Mouse (Mus musculus) kidney, adult 8-10 months (tissue): ENCODE results near the gene Bcor.

Experiments used
- DNase-seq, 2 experiments: peaks; one replicate each; pipeline ENCODE4 v3.0.0; 2022

The Bcor gene

GRCm38 (mm10) chrX:12151269-12151995 lies 8.7 kb downstream of the Bcor start:
- DNase-seq: no peak

DNA sequence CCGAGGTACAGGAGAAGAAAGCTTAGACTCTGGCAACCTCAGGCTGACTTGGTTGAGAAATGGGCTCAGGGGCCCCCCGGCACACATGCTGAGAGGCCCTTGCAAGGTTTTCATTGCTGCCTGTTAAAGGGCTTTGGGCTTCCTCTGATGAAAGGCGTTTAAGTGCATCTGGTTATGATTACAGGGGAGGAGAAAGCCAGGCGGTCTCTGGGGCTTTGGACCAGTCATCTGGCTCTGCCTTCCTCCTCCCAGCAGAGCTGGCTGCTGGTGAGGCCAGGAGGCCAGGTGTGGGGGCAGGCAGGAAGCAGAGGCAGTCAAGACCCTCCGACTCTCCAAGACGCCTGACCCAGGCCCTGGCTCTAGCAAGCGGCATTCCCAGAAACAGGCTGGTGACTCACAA lies 9.7 kb downstream of the Bcor start:
- no peak for DNase-seq

DNA sequence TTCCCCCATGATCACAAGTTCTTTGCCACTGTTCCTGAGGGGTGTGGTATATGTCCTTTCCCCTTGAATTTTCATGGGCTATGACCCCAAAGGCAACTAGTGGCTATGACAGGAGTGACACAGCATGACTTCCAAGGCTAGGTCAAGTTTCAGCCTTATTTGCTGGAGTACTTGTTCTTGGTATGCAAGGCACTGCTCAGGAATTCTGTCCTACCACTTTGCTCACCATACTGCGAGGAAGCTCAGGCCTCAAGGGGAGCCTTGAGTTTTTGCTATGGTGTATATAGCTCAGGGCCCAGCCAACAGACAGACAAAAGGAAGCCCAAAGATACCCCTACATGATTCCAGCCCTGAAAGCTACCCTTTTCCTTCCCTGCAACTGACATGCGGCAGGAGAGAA lies 13.9 kb downstream of the Bcor start:
- no peak for DNase-seq

GRCm38 (mm10) chrX:12142832-12143231 lies 17.3 kb downstream of the Bcor start:
- DNase-seq: no peak

DNA sequence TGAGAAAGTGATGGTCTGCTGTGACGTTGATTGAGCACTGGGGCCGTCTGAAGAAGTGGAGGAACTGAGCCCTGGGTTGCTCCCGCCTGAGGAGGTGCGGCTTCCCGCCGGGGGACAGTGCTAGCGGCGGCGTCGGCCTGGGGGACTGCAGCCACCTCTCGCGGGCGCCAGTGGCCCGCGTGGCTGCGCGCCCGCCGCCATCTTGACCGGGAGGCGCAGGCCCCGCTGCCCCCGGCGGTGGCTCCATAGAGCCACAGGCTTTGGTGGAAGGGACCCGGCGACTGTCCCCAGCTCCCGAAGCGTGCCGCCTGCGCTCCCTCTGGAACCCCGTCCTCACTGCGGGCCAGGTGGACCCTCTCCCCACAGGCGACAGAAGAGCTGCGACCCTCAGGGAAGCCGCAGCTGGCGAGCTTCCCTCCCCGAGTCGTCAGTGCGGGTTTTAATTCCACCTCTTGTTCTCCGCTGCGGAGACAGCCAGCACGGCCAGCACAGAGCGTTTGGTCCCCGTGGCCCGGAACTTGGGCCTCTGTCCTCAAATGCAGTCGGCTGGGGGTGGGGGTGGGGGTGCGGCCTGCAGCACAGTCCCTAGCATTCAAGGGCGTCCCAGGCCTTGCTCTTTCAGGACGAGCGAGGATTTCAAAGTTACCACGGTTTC lies 19.9 kb downstream of the Bcor start:
- DNase-seq: no peak

DNA sequence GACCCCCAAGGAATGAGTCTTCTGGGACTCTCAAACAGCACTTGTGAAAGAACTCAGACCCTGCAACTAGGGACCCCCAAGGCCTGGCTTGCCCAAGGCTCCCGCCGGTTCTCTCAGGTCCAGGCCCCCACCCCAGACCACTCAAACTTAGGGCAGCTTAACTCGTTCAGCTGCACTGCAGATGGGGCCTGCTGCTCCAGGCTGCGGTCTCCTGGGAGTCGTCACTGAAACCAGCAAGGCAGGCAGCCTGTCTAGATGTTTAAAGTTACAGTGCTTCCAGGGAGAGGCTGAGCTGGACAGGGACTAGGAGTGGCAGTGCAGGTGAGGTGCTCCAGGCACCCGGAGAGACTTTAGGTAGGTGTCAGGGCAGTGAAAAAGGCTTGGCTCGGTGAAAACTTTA lies 21.9 kb downstream of the Bcor start:
- DNase-seq: no peak

DNA sequence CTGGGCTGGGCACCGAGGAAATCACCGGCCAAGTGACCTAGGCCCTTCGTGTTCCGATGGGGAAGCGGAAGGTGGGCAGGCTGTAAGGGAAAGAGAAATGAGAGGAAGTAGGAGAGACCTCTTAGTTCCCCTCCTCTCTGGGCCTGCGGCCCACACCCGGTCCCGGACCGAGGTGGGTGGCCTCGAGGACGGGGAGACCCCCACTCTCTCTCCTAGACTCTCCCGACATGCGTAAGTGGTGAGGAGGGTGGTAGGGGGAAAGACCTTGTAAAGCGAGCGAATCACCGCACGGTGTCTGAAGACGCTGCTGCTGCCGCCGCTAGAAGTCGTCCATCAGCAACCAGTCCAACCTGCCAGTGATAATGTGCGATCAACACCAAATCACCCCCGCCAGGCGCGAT lies 23.0 kb downstream of the Bcor start:
- no peak for DNase-seq

- DNase-seq: no peak
These were observed 23.7 kb downstream of the Bcor start for GRCm38 (mm10) chrX:12136261-12137101.

DNA sequence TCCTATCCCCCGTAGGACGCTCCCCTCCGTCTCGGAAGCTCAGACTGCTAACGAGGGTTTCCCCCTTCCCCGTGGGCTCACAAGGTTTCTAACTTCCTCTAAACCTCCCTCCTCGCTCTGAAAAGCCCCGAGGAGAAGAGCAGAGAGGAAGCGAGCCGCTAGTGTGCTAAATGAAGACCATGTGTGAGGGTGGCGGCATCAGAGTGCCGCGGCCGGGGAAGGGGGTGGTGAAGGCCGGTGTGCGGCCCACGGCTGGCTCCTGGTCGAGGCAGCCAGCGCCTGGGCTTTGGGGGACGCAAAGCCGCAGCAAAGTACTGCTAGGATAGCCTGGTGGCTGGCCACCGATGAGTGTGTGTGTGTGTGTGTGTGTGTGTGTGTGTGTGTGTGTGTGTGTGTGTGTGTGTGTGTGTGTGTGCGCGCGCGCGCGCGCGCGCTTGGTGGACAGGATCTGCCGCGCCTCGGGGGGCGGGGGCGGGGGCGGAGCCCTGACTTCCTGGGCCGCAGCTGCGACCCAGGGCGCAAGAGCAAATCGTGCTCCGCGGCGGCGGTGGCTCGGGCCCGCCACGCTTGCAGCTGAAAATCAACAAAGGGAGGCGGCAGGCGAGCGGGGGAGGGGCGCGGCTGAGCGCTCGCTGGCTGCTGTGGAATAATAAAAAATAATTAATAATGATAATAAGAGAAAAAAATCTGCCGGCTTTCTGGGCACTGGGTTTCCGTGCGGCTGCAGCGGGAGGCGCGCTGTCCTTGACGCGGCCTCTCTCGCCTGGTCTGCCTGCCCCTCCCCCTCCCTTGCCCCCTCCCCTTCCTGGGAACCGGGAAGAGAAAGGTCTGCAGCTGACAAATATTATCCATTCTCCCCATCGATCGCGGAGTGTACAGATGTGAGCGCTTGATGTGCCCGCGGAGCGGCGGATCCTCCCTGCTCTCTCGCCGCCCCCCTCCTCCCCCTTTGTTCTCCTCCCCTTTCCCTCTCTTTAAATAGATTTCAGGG lies 24.7 kb downstream of the Bcor start:
- no peak for DNase-seq

DNA sequence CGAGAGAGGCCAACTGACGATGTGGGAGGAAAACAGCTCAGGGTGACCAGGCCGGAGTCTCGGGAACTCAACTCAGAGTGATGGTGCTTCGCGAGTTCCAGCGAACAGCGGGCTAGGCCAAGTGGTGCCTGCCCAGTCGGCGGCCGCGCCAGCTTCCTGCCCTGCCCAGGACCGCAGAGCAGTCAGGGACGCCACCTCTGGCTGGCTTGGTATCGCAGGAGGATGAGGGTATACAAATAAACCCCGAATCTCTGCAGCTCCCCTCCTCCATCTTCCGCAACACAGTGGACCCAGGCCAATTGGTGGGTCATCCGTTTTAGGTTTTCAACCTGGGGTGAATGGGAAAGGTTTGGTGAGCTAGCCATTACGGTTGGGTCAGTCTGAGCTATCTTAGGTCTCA lies 25.6 kb downstream of the Bcor start:
- peak in 1 of 2 experiments; percentile 63 for DNase-seq

DNA sequence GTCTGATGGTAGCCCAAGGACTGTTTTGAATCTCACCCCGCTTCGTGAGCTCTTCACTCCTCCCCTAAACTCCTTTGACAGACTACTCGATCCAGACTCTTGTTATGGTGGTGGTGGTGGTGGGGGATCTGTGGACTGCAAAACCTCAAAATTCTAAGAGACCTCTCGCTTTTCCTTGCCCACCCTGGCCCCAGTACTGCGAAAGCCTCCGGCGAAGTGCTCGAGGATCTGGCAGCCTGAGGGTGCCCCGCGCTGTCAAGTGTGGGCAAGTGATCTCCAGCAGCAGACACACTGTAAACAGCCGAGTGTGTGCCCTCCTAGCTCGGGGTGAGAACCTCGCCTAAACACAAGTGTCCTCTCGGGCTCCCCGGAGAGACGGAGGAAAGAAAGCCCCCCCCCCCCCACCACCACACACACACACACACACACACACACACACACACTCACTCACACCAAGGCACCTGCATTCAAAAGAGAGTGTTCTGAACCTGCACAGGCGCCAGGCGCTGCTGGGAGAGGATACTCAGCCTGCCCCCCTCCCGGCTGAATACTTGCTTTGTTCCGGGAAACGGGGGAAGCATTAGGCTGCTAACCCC lies 26.2 kb downstream of the Bcor start:
- DNase-seq: no peak

GRCm38 (mm10) chrX:12133178-12133835 lies 26.8 kb downstream of the Bcor start:
- no peak for DNase-seq

DNA sequence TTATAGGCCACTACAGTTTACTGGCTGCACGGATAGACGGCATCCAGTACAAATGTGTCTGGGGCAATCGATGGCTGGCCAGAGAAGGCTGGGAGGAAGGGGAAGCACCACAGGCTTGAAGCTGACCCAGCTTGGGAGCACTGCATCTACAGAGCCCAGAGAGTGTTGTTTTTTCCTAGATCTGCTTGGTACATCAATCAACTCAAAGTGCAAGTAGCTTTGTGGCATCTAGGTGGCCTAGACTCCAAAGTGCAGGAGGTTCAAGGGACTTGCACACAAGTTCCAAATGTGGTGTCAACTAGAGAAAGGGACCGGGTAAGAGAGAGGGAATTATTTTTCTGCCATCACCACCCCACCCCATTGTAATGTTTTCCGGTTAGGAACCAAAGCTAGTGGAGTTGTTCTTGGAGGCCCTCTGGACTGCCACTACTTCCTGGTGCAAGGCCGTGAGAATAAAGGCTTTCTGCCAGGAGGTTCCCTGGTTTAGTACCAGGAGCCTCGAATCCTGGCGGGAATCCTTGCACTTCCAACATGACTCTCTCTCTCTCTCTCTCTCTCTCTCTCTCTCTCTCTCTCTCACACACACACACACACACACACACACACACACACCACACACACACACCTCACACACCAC lies 27.5 kb downstream of the Bcor start:
- no peak for DNase-seq

DNA sequence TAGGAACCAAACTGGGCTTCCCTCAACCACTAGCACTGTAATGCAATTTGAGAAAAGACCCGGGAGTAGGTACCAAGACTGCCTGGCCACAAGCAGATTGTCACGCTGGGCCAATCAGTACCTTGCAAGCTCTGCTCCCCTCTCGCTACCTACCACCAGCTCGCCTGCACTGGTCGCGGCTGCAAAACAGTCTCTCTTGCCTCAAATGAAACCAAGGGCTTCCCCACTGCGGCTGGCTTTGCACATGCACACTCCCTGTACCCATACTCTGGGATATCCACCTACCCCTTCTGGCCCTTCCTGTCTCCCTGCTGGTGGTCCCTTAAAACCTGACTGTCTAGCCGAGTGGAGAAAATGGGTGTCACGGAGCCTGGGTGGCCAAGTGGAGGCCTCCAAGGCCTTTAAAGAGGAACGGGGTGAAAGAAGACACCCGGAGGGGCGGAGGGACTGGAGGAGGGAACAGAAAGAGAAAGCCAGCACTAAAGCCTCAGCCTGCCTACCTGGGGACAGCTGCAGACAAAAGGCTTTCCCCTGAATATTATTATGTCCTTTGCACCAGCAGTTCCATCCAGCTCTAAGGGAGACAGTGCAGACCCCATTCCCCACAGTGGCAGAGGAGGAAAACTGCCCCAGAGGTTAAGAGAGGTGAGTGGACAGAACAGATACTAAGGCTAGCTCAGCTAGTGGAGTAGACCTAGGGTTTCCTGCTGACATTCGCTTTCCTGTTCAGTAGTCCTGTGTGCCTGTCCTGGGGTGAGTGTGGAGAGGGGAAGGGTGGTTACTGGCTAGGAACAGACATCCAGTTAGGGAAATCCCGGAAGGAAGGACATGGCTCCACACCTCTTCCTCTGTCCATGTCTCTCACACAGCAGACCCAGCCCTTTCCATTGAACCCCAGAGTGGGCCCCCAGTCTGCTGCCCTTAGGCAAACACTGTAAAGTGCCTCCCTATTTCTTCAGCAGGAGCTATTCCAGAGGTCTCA lies 30.0 kb downstream of the Bcor start:
- DNase-seq: no peak

GRCm38 (mm10) chrX:12129230-12129629 lies 30.9 kb downstream of the Bcor start:
- DNase-seq: peak; percentile 57 to 62

GRCm38 (mm10) chrX:12128165-12129083 lies 31.7 kb downstream of the Bcor start:
- DNase-seq: no peak

- no peak for DNase-seq
These were observed 32.4 kb downstream of the Bcor start for GRCm38 (mm10) chrX:12127799-12128164.

DNA sequence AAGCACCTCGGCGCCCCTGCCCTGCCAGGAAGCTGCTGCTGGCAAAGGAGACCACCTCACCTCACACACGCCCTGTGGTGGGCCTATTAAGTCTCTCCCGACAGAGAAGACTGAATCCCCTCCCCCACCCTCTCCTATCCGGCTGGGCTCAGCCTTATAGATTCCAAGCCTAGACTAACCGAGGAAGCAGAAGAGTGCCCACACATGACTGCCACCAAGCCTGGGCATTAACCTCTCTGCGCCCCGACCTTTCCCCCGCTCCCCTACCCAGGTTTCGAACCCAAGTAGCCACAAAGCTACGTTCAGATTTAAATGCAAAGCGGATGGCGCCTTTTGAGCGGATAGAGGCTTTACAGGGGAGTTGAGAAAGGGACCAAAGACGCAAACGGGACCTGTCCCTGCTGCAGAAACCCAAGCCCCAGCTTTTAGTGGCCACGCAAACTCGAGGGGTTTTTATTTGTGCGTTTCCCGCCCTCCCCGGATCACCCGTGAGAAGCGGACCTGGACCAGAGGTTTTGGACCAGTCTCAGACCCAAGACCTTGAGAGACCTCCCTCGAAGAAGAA lies 33.0 kb downstream of the Bcor start:
- no peak for DNase-seq
